Mouse (Mus musculus): ENCODE data around the gene Ddx56. TPM values are rescaled to one million over a fixed set of nuclear protein-coding genes. Genes with fewer than 3 reads are reported as not detected.

Gene Ddx56
- polyA plus RNA-seq, 1 experiment from 2014 or later: 50.3 TPM

- DNase-seq (ENCODE audit: low spot score): no peak
- Histone ChIP-seq H3K36me3 (ENCODE audit: control insufficient read depth, insufficient read depth, low read length) (no peaks in the 10 kb centered on the region), H3K27me3 (ENCODE audit: control insufficient read depth, insufficient read depth, low read length) (no peaks in the 10 kb centered on the region), H3K4me3 (ENCODE audit: low read depth, low read length) (no peak overlapping the region), H3K9ac (ENCODE audit: low read length) (no peak overlapping the region), H3K4me1 (replicated peaks; ENCODE audit: control insufficient read depth, insufficient read depth) (no peaks in the 10 kb centered on the region), H3K4me2 (replicated peaks; ENCODE audit: low read depth) (no peak overlapping the region), H3K27ac (replicated peaks) (no peak overlapping the region), H3K9me3 (ENCODE audit: control insufficient read depth, low read length) (no peaks in the 10 kb centered on the region)
- WGBS: 82% methylated on average over 11 of the region's 11 CpGs
- TF ChIP-seq CTCF (IDR thresholded peaks at IDR 0.05; ENCODE audit: low read depth) (no peak), EP300 (optimal IDR thresholded peaks at IDR 0.05) (no peak)
- ATAC-seq (ENCODE audit: low FRiP score, low TSS enrichment): no peak
Observed at GRCm38 (mm10) chr11:6218189-6218896, 49.2 kb downstream of the Ddx56 start.

- H3K4me1 ChIP-seq (replicated peaks; ENCODE audit: control insufficient read depth, insufficient read depth): no peaks in the 10 kb centered on the region
- no peaks in the 10 kb centered on the region for H3K27me3 ChIP-seq (ENCODE audit: control insufficient read depth, insufficient read depth, low read length)
- DNase-seq (ENCODE audit: low spot score) (no peak), ATAC-seq (ENCODE audit: low FRiP score, low TSS enrichment) (no peak)
- H3K36me3 ChIP-seq (ENCODE audit: control insufficient read depth, insufficient read depth, low read length): no peaks in the 10 kb centered on the region
- WGBS: 29% methylated on average over 3 of the region's 3 CpGs
- H3K4me2 ChIP-seq (replicated peaks; ENCODE audit: low read depth): no peak overlapping the region
- H3K9ac ChIP-seq (ENCODE audit: low read length): no peak overlapping the region
- TF ChIP-seq EP300 (optimal IDR thresholded peaks at IDR 0.05) (no peak), CTCF (IDR thresholded peaks at IDR 0.05; ENCODE audit: low read depth) (no peak)
- no peaks in the 10 kb centered on the region for H3K9me3 ChIP-seq (ENCODE audit: control insufficient read depth, low read length)
- no peak overlapping the region for H3K27ac ChIP-seq (replicated peaks)
- H3K4me3 ChIP-seq (ENCODE audit: low read depth, low read length): no peak overlapping the region
Observed at GRCm38 (mm10) chr11:6216834-6217233, 50.7 kb downstream of the Ddx56 start.

Other genes with a start within 250 kb of the Ddx56 start
- gene Camk2b, start 201.4 kb downstream of the Ddx56 start, polyA plus RNA-seq (2015; fragmentation: Nextera tagmentation; extraction: Ambion mirVana): 4.0 and 4.2 TPM in 2 replicates
- 0.27 and 0.33 TPM in 2 replicates for gene A730071L15Rik, start 67.7 kb downstream of the Ddx56 start, polyA plus RNA-seq (2015; fragmentation: Nextera tagmentation; extraction: Ambion mirVana)
- 22.1 and 23.3 TPM in 2 replicates for gene Nudcd3, start 67.4 kb downstream of the Ddx56 start, polyA plus RNA-seq (2015; fragmentation: Nextera tagmentation; extraction: Ambion mirVana)
- gene Npc1l1, start 37.6 kb downstream of the Ddx56 start, polyA plus RNA-seq (2015; fragmentation: Nextera tagmentation; extraction: Ambion mirVana): 1.5 TPM in 2 replicates
- gene Tmed4, start 7.1 kb upstream of the Ddx56 start, polyA plus RNA-seq (2015; fragmentation: Nextera tagmentation; extraction: Ambion mirVana): 99.1 and 99.8 TPM in 2 replicates
- gene Ogdh, start 23.9 kb upstream of the Ddx56 start, polyA plus RNA-seq (2015; fragmentation: Nextera tagmentation; extraction: Ambion mirVana): 82.3 and 99.8 TPM in 2 replicates
- 7.1 and 8.7 TPM in 2 replicates for gene Zmiz2, start 121.3 kb upstream of the Ddx56 start, polyA plus RNA-seq (2015; fragmentation: Nextera tagmentation; extraction: Ambion mirVana)
- 4,199 and 4,786 TPM in 2 replicates for gene Ppia, start 147.7 kb upstream of the Ddx56 start, polyA plus RNA-seq (2015; fragmentation: Nextera tagmentation; extraction: Ambion mirVana)
- gene H2afv, start 176.7 kb upstream of the Ddx56 start, polyA plus RNA-seq (2015; fragmentation: Nextera tagmentation; extraction: Ambion mirVana): 187 and 198 TPM in 2 replicates
- gene Purb, start 208.1 kb upstream of the Ddx56 start, polyA plus RNA-seq (2015; fragmentation: Nextera tagmentation; extraction: Ambion mirVana): 17.5 and 19.6 TPM in 2 replicates